Mouse (Mus musculus) embryonic facial prominence, embryonic 13.5 days (tissue): ENCODE data around the gene Nde1. TPM values are rescaled to one million over a fixed set of nuclear protein-coding genes. Genes with fewer than 3 reads are reported as not detected.

Experiments used
- ATAC-seq: fragments of 200-750 bp; cut with Nextera tagmentation; 2 replicates; pipeline ENCODE4 v1.8.0; 2017; ENCODE audit warnings: low read depth; ENCODE audit not compliant: insufficient number of reproducible peaks, insufficient read depth, low FRiP score, low TSS enrichment
- H3K27ac ChIP-seq: fragments of 300-500 bp; sonication (generic); 2 replicates; pipeline ENCODE4 v1.5.1; 2015; ENCODE audit warnings: moderate library complexity, mild to moderate bottlenecking, inconsistent platforms
- H3K27me3 ChIP-seq: fragments of 300-500 bp; sonication (generic); 2 replicates; pipeline ENCODE4 v1.6.1; 2015; ENCODE audit warnings: mild to moderate bottlenecking, inconsistent platforms
- H3K36me3 ChIP-seq: fragments of 300-500 bp; sonication (generic); 2 replicates; pipeline ENCODE4 v1.6.1; 2015; ENCODE audit warnings: mild to moderate bottlenecking, inconsistent platforms
- H3K4me1 ChIP-seq: fragments of 300-500 bp; sonication (generic); 2 replicates; pipeline ENCODE4 v1.6.1; 2015; ENCODE audit warnings: inconsistent platforms
- H3K4me2 ChIP-seq: fragments of 300-500 bp; sonication (generic); 2 replicates; pipeline ENCODE4 v1.6.1; 2015; ENCODE audit warnings: moderate library complexity, mild to moderate bottlenecking, inconsistent platforms
- H3K4me3 ChIP-seq: fragments of 300-500 bp; sonication (generic); 2 replicates; pipeline ENCODE4 v1.5.1; 2015; ENCODE audit warnings: mild to moderate bottlenecking, inconsistent platforms
- H3K9ac ChIP-seq: fragments of 300-500 bp; sonication (generic); 2 replicates; pipeline ENCODE4 v1.6.1; 2015; ENCODE audit warnings: mild to moderate bottlenecking, inconsistent platforms
- H3K9me3 ChIP-seq: fragments of 300-500 bp; sonication (generic); 2 replicates; pipeline ENCODE4 v1.6.1; 2016; ENCODE audit warnings: inconsistent platforms
- WGBS: fragments of 180-500 bp; shearing (Covaris S2); methylation state at CpG from one replicate; pipeline ENCODE4 v1.1.7; 2015; ENCODE audit warnings: mixed read lengths; 5-methylcytosine and 5-hydroxymethylcytosine counted together
- microRNA counts: library from miRNA; unstranded; fragments of <30 nt; microRNA quantifications from one replicate; lab custom pipeline; 2016
- microRNA-seq: library from miRNA; unstranded; fragments of <30 nt; microRNA quantifications from one replicate; pipeline ENCODE4, GENCODE M21; 2016
- polyA plus RNA-seq: library from polyadenylated mRNA; unstranded; fragments of >200 nt; fragmentation: Nextera tagmentation; extraction: Ambion mirVana; gene quantifications from 2 replicates; pipeline ENCODE4 v1.2.1, GENCODE M21; 2015

Gene Nde1
- polyA plus RNA-seq, 1 experiment from 2014 or later, result 122 TPM

DNA sequence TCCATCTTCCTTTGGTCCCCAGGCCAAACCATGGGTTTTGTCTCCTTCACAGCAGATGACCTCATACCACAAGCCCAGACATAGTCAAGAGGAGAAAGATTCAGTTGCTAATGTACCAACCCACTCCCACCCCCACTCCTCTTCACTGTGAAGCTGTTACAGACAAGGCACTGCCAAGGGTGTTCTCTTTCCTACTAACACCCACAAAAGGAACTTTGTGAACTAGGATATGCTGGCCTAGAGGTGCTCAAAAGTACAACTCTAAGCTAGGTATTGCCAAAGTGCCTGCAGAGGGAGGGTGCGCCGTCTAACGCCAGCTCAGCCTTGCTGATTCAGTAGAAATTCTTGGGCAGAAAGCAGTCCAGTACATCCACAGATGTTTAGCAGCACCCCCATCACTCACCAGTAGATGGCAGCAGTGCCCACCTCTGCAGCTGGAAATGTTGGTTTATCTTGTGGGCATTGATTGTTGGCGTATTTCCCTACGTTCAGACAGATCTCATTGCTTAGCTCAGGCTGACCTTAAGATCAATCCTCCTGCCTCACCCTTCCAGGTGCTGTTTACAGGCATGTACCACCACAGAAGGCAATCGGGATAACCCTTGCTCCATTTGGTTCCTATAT is 74.1 kb downstream of the Nde1 start:
- Histone ChIP-seq H3K4me1 (peaks cover 1% of the 10 kb centered on the region), H3K9ac (no peak overlapping the region), H3K9me3 (no peaks in the 10 kb centered on the region), H3K4me2 (no peak overlapping the region), H3K36me3 (no peaks in the 10 kb centered on the region), H3K27ac (no peak overlapping the region), H3K27me3 (no peaks in the 10 kb centered on the region), H3K4me3 (no peak overlapping the region)
- WGBS, result 23% methylated on average over 6 of the region's 6 CpGs
- no peak for ATAC-seq

DNA sequence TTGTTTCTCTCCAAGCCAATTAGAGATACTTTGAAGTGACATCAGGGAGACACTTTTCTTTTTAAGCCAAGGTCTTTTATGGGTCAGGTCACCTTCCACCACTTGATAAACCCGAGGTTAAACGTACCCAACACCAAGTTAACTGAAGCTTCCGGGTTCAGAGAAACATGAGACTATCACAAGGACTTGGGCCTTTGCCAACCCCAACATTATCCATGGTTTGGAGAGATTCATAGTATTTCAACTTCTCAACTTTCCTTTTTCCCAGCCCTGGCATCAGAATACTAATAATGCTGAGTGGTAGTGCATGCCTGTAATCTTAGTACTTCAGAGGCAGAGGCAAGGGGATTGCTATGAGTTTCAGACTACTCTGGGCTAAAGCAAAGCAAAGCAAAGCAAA is 79.0 kb downstream of the Nde1 start:
- Histone ChIP-seq H3K27ac (no peak overlapping the region), H3K27me3 (no peaks in the 10 kb centered on the region), H3K4me2 (no peak overlapping the region), H3K9ac (no peak overlapping the region), H3K36me3 (no peaks in the 10 kb centered on the region), H3K4me1 (peaks cover 6% of the 10 kb centered on the region), H3K4me3 (no peak overlapping the region), H3K9me3 (no peaks in the 10 kb centered on the region)
- ATAC-seq, result no peak
- WGBS, result 49% methylated on average over 3 of the region's 3 CpGs

MicroRNAs encoded within 50 kb of the gene (microRNA counts, 519-probe panel; counts per million panel counts)
- microRNA mmu-miR-484 (lab: Ali Mortazavi, UCI), result 3,288 counts per million, percentile 75 among the panel's probes with 10 or more counts

Small RNA genes lying within 50 kb of the gene (microRNA-seq; reads per million reads assigned to microRNA genes)
- gene Gm27671, result not detected
- 2,760 reads per million, percentile 85 among the genes with 10 or more reads in this experiment for gene Mir484

Other genes starting within 250 kb of the Nde1 start
- gene 2900011O08Rik, start 176.7 kb upstream of the Nde1 start, polyA plus RNA-seq, result 6.0 and 8.0 TPM in 2 replicates
- gene Ifitm7, start 176.4 kb upstream of the Nde1 start, polyA plus RNA-seq, result 0.14 and 0.32 TPM in 2 replicates
- gene Marf1, start 76 bp downstream of the Nde1 start, polyA plus RNA-seq, result 19.0 and 22.4 TPM in 2 replicates
- gene Myh11, start 128.1 kb downstream of the Nde1 start, polyA plus RNA-seq, result 0.56 and 0.61 TPM in 2 replicates
- gene Fopnl, start 154.1 kb downstream of the Nde1 start, polyA plus RNA-seq, result 178 and 193 TPM in 2 replicates
- gene Abcc1, start 198.3 kb downstream of the Nde1 start, polyA plus RNA-seq, result 10.9 and 12.0 TPM in 2 replicates